Mouse (Mus musculus) kidney, adult 2 months (tissue): Measurements from ENCODE around the gene Dthd1. TPM values are rescaled to one million over a fixed set of nuclear protein-coding genes. Genes with fewer than 3 reads are reported as not detected.

ENCODE experiments used
- DNase-seq: peaks from one replicate; pipeline ENCODE4 v3.0.0; 2021
- H3K27ac ChIP-seq: fragments of 200-500 bp; 2 replicates; pipeline ENCODE4 v1.5.1; 2012; ENCODE audit warnings: low read depth, low read length, control low read depth, inconsistent platforms; ENCODE audit not compliant: insufficient read depth
- H3K27me3 ChIP-seq: fragments of 200-500 bp; replicated peaks from 2 replicates; pipeline ENCODE4 v1.6.1; 2012; ENCODE audit warnings: mild to moderate bottlenecking, moderate library complexity, low read length, inconsistent platforms; ENCODE audit not compliant: control insufficient read depth, insufficient read depth
- H3K36me3 ChIP-seq: fragments of 200-500 bp; 2 replicates; pipeline ENCODE4 v1.6.1; 2012; ENCODE audit warnings: mild to moderate bottlenecking, moderate library complexity, low read length, inconsistent platforms; ENCODE audit not compliant: control insufficient read depth, insufficient read depth
- H3K4me1 ChIP-seq: fragments of 200-500 bp; 2 replicates; pipeline ENCODE4 v1.6.1; 2011; ENCODE audit warnings: low read length; ENCODE audit not compliant: control insufficient read depth, insufficient read depth
- H3K4me3 ChIP-seq: fragments of 200-500 bp; 2 replicates; pipeline ENCODE4 v1.5.1; 2011; ENCODE audit warnings: mild to moderate bottlenecking, low read depth, low read length, control low read depth; ENCODE audit not compliant: insufficient read depth
- CTCF ChIP-seq: fragments of 200-500 bp; conservative IDR thresholded peaks from 2 replicates; pipeline ENCODE4 v1.5.1; 2011; ENCODE audit warnings: low read depth, mild to moderate bottlenecking, control low read depth, low read length, moderate library complexity, mixed read lengths; ENCODE audit not compliant: insufficient read depth, insufficient read length
- POLR2A ChIP-seq: fragments of 200-500 bp; IDR thresholded peaks from one replicate; pipeline ENCODE4 v1.6.1; 2011; ENCODE audit warnings: low read depth, low read length, control low read depth
- WGBS: fragments of 180-500 bp; shearing (Covaris S2); methylation state at CpG from one replicate; pipeline ENCODE4 v1.1.7; 2018; 5-methylcytosine and 5-hydroxymethylcytosine counted together
- polyA plus RNA-seq: library from polyadenylated mRNA; depleted of rRNA; stranded (reverse); fragments of >200 nt; gene quantifications from 2 replicates; pipeline ENCODE4 v1.2.3, GENCODE M21; 2012

The Dthd1 gene
- polyA plus RNA-seq, 1 experiment, result not detected

DNA sequence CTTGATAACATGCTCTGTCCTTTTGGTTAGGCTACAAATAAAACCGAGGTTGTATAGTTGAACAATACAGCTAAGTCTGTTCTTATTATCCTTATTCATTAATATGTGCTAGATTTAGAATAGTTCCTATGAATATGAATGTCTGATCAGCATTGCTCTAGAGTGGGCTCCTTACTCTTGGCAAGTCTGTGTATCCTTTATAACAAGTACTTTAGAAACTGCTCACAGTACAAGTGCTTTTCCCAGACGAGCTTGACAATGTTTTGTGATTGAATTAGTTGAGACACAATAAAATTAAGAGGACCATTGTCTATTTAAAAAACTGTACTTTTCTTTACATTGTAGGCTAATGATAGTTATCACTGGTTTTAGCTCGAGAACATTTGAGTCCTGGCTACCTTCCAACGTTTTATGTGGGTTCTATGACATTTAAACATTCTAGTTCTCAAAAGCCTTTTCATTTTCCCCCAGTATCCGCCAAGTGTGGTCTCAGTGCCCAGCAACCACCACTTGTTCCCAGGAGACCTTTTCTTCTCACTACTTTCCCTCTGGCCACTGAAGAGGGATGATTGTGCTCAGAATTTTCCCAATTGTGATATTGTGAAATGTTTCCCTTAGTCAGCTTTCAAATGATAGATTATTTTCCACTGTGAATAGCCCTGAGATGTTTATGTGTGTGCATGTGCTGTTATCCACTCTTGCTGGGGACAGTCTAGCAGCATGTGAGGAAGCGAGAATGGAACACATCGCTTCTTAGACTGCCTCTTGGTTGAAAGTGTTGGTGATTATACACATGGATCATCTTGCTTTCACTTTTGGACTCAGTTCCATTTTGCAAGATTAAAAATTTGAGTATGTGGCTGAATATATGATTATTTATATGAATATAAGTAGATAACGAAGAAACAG is 7.0 kb downstream of the Dthd1 start:
- H3K4me3 ChIP-seq, result no peak overlapping the region
- DNase-seq, result no peak
- TF ChIP-seq CTCF (no peak), POLR2A (no peak)
- 72% methylated on average over 8 of the region's 8 CpGs for WGBS
- no peaks in the 10 kb centered on the region for H3K27me3 ChIP-seq
- H3K27ac ChIP-seq, result no peak overlapping the region
- no peaks in the 10 kb centered on the region for H3K4me1 ChIP-seq
- H3K36me3 ChIP-seq, result no peaks in the 10 kb centered on the region

- WGBS, result 92% methylated on average over 3 of the region's 3 CpGs
- no peaks in the 10 kb centered on the region for H3K4me1 ChIP-seq
- no peaks in the 10 kb centered on the region for H3K36me3 ChIP-seq
- H3K27me3 ChIP-seq, result no peaks in the 10 kb centered on the region
- no peak overlapping the region for H3K27ac ChIP-seq
- TF ChIP-seq CTCF (no peak), POLR2A (no peak)
- DNase-seq, result no peak
- no peak overlapping the region for H3K4me3 ChIP-seq
Observed at GRCm38 (mm10) chr5:62842955-62843730, 29.5 kb downstream of the Dthd1 start.

- Histone ChIP-seq H3K27ac (no peak overlapping the region), H3K27me3 (no peaks in the 10 kb centered on the region), H3K36me3 (no peaks in the 10 kb centered on the region), H3K4me1 (no peaks in the 10 kb centered on the region), H3K4me3 (no peak overlapping the region)
- DNase-seq, result no peak
- TF ChIP-seq POLR2A (no peak), CTCF (no peak)
- WGBS, result 77% methylated on average over 6 of the region's 6 CpGs
Observed at GRCm38 (mm10) chr5:62846571-62847131, 33.0 kb downstream of the Dthd1 start.

- DNase-seq, result no peak
- Histone ChIP-seq H3K4me1 (no peaks in the 10 kb centered on the region), H3K4me3 (no peak overlapping the region), H3K27me3 (no peaks in the 10 kb centered on the region), H3K36me3 (no peaks in the 10 kb centered on the region), H3K27ac (no peak overlapping the region)
- WGBS, result 74% methylated on average over 2 of the region's 2 CpGs
- TF ChIP-seq CTCF (no peak), POLR2A (no peak)
Observed at GRCm38 (mm10) chr5:62851337-62851736, 37.7 kb downstream of the Dthd1 start.

DNA sequence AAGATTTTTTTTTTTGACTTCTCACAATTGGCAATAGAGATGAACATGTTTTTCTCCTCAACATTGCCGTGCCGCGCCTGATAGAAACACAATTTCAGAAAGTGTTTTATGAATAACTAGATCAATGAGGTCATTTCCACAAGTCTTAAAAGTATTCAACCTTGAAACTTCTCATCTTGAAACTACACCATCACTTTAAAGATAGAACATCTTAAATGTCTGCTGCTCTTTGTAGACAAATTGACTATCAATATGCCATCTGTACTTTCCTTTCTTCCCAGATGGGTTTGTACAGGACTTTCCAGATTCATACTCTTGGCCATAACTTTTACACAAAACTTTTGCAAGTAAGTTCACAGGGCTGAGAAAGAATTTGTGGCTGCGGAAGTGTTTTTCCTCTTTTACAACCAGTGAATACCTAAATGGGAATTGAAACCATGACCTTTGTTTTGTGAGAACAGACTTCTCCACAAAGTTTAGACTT is 40.8 kb downstream of the Dthd1 start:
- no peak for DNase-seq
- Histone ChIP-seq H3K27me3 (no peaks in the 10 kb centered on the region), H3K36me3 (no peaks in the 10 kb centered on the region), H3K4me3 (no peak overlapping the region), H3K27ac (no peak overlapping the region), H3K4me1 (no peaks in the 10 kb centered on the region)
- 86% methylated on average over 4 of the region's 4 CpGs for WGBS
- TF ChIP-seq POLR2A (no peak), CTCF (no peak)

DNA sequence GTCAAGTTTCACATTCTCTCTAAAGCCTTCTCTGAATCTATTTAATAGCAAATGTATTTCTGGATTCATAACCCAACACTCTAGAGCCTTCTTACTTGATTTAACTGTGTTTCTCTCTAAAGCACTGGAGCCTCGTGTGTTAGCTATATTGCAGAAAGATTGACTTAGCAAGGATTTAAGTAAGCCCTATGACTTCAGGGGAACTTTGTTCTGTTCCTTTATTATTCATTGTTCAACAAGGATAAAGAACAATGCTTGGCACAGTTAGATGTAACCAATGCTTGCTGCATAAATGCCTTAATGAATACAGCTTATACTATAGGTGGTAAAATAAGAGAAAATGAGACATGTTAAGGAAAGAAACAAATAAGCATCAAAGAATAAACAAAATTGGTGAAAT is 43.9 kb downstream of the Dthd1 start:
- H3K36me3 ChIP-seq, result no peaks in the 10 kb centered on the region
- 78% methylated on average over 1 of the region's 1 CpGs for WGBS
- no peaks in the 10 kb centered on the region for H3K27me3 ChIP-seq
- H3K4me3 ChIP-seq, result no peak overlapping the region
- no peak for DNase-seq
- no peaks in the 10 kb centered on the region for H3K4me1 ChIP-seq
- no peak for TF ChIP-seq CTCF
- TF ChIP-seq POLR2A, result no peak
- H3K27ac ChIP-seq, result no peak overlapping the region
